Mouse (Mus musculus) ES-Bruce4 (cell line): ENCODE data around the gene Pold3. TPM values are rescaled to one million over a fixed set of nuclear protein-coding genes. Genes with fewer than 3 reads are reported as not detected.

Source experiments
- H3K27ac ChIP-seq: 2 replicates; pipeline ENCODE4 v1.5.1; 2012; ENCODE audit warnings: low read length, inconsistent platforms; ENCODE audit not compliant: insufficient read depth
- H3K27me3 ChIP-seq: 2 replicates; pipeline ENCODE4 v1.6.1; 2012; ENCODE audit warnings: mild to moderate bottlenecking, low read length, inconsistent platforms; ENCODE audit not compliant: control insufficient read depth, poor library complexity, insufficient read depth, severe bottlenecking
- H3K36me3 ChIP-seq: 2 replicates; pipeline ENCODE4 v1.6.1; 2012; ENCODE audit warnings: inconsistent platforms, mild to moderate bottlenecking, low read length, moderate library complexity; ENCODE audit not compliant: control insufficient read depth, poor library complexity, insufficient read depth, severe bottlenecking
- H3K4me1 ChIP-seq: one replicate; pipeline ENCODE4 v1.8.1; 2011; ENCODE audit warnings: low read length; ENCODE audit not compliant: control insufficient read depth, insufficient read depth
- H3K4me3 ChIP-seq: 2 replicates; pipeline ENCODE4 v1.5.1; 2011; ENCODE audit warnings: low read depth, mild to moderate bottlenecking, low read length
- H3K9ac ChIP-seq: 2 replicates; pipeline ENCODE4 v1.6.1; 2012; ENCODE audit warnings: low read depth, mild to moderate bottlenecking, inconsistent platforms; ENCODE audit not compliant: poor library complexity, severe bottlenecking
- H3K9me3 ChIP-seq: replicated peaks from 2 replicates; pipeline ENCODE4 v1.6.1; 2012; ENCODE audit warnings: mild to moderate bottlenecking, low read length, inconsistent platforms; ENCODE audit not compliant: control insufficient read depth, poor library complexity, insufficient read depth, severe bottlenecking
- CTCF ChIP-seq: IDR thresholded peaks from one replicate; pipeline ENCODE4 v1.8.1; 2011; ENCODE audit warnings: low read depth, low read length
- EP300 ChIP-seq: IDR thresholded peaks from 2 replicates; pipeline ENCODE4 v1.6.1; 2011; ENCODE audit warnings: low read depth, low read length; ENCODE audit not compliant: insufficient read depth
- POLR2A ChIP-seq: IDR thresholded peaks from one replicate; pipeline ENCODE4 v1.8.1; 2011; ENCODE audit warnings: low read length; ENCODE audit not compliant: insufficient read depth
- polyA plus RNA-seq: library from polyadenylated mRNA; stranded (reverse); fragments of >200 nt; gene quantifications from 2 replicates; pipeline ENCODE4 v1.2.4, GENCODE M21; 2011; ENCODE audit warnings: low read depth; ENCODE audit not compliant: missing spikeins, insufficient read depth, insufficient read length

Pold3 gene
- 70.1 and 87.8 TPM in 2 replicates for polyA plus RNA-seq

- peak within 1 kb of the TSS; percentile 70 for H3K4me3 ChIP-seq
- peaks cover 4% of the 10 kb centered on the region for H3K4me1 ChIP-seq
- no peak within 1 kb of the TSS for H3K27ac ChIP-seq
- peak; percentile 73 for TF ChIP-seq POLR2A
- TF ChIP-seq CTCF: no peak
- peak; percentile 41; the same call in 1 of the 2 replicates for TF ChIP-seq EP300
- no peaks in the 10 kb centered on the region for H3K36me3 ChIP-seq
- H3K27me3 ChIP-seq: no peaks in the 10 kb centered on the region
- peak within 1 kb of the TSS; percentile 87 for H3K9ac ChIP-seq
- H3K9me3 ChIP-seq: no peaks in the 10 kb centered on the region
These were observed at the start of gene Pold3 for GRCm38 (mm10) chr7:100121376-100121789. TSS of gene Pold3 (minus strand) at chr7:100121565.

- TF ChIP-seq CTCF (no peak), POLR2A (no peak), EP300 (no peak)
- no peak overlapping the region for H3K27ac ChIP-seq
- no peaks in the 10 kb centered on the region for H3K36me3 ChIP-seq
These were observed 49.4 kb upstream of the Pold3 start for GRCm38 (mm10) chr7:100170756-100171155.

GRCm38 (mm10) chr7:100168654-100169053 is 47.3 kb upstream of the Pold3 start:
- H3K27ac ChIP-seq: no peak overlapping the region
- TF ChIP-seq EP300: no peak
- no peak for TF ChIP-seq POLR2A
- TF ChIP-seq CTCF: no peak
- H3K36me3 ChIP-seq: no peaks in the 10 kb centered on the region
- H3K9me3 ChIP-seq: no peaks in the 10 kb centered on the region
- H3K27me3 ChIP-seq: no peaks in the 10 kb centered on the region
- no peak overlapping the region for H3K4me3 ChIP-seq
- H3K9ac ChIP-seq: no peak overlapping the region
- no peaks in the 10 kb centered on the region for H3K4me1 ChIP-seq

More at GRCm38 (mm10) chr7:100170756-100171155, 49.4 kb upstream of the Pold3 start:
- H3K4me1 ChIP-seq: no peaks in the 10 kb centered on the region
- no peak overlapping the region for H3K4me3 ChIP-seq
- H3K27me3 ChIP-seq: no peaks in the 10 kb centered on the region
- no peak overlapping the region for H3K9ac ChIP-seq
- no peaks in the 10 kb centered on the region for H3K9me3 ChIP-seq

- Histone ChIP-seq H3K27me3 (no peaks in the 10 kb centered on the region), H3K9ac (no peak overlapping the region)
These were observed 42.1 kb upstream of the Pold3 start for GRCm38 (mm10) chr7:100163506-100163905.

GRCm38 (mm10) chr7:100160006-100160405 is 38.6 kb upstream of the Pold3 start:
- Histone ChIP-seq H3K9ac (peak overlapping the region; percentile 96), H3K27me3 (no peaks in the 10 kb centered on the region), H3K36me3 (no peaks in the 10 kb centered on the region), H3K27ac (no peak overlapping the region), H3K9me3 (no peaks in the 10 kb centered on the region), H3K4me3 (peak overlapping the region; percentile 57), H3K4me1 (peaks cover 2% of the 10 kb centered on the region)
- TF ChIP-seq EP300 (no peak), POLR2A (no peak), CTCF (no peak)

More at GRCm38 (mm10) chr7:100163506-100163905, 42.1 kb upstream of the Pold3 start:
- Histone ChIP-seq H3K9me3 (no peaks in the 10 kb centered on the region), H3K4me1 (peaks cover 2% of the 10 kb centered on the region), H3K27ac (no peak overlapping the region), H3K4me3 (no peak overlapping the region), H3K36me3 (no peaks in the 10 kb centered on the region)
- TF ChIP-seq EP300 (no peak), POLR2A (no peak), CTCF (no peak)

- H3K4me3 ChIP-seq: peak within 1 kb of the TSS; percentile 99
- TF ChIP-seq EP300 (no peak), CTCF (no peak), POLR2A (peak; percentile 75)
- no peaks in the 10 kb centered on the region for H3K9me3 ChIP-seq
- peaks cover 2% of the 10 kb centered on the region for H3K4me1 ChIP-seq
- peak within 1 kb of the TSS; percentile 63 for H3K27ac ChIP-seq
- H3K27me3 ChIP-seq: no peaks in the 10 kb centered on the region
- no peaks in the 10 kb centered on the region for H3K36me3 ChIP-seq
- H3K9ac ChIP-seq: peak within 1 kb of the TSS; percentile 96
These were observed 37.9 kb upstream of the Pold3 start, which contains the start of gene Lipt2 for GRCm38 (mm10) chr7:100159105-100159841. TSS of gene Lipt2 (plus strand) at chr7:100159277.
